Mouse (Mus musculus): ENCODE measurements at regions not wholly inside any gene's neighbourhood (a gene's known extent, or its start where the extent isn't known, plus 50 kb on each side); places are given as distances from the start of the nearest gene placed in this dataset.

- no peak overlapping the region for H3K27ac ChIP-seq (replicated peaks; ENCODE audit: low read depth, low read length)
- no peak overlapping the region for H3K4me3 ChIP-seq (ENCODE audit: insufficient read depth, low read depth, low read length)
- H3K4me1 ChIP-seq (ENCODE audit: control insufficient read depth, insufficient read depth, insufficient read length, low read length): no peaks in the 10 kb centered on the region
These were observed 225.7 kb upstream of the Klhl29 start for GRCm38 (mm10) chr12:5601084-5601654.

- H3K27ac ChIP-seq (replicated peaks; ENCODE audit: low read depth, low read length): no peak overlapping the region
- no peaks in the 10 kb centered on the region for H3K4me1 ChIP-seq (ENCODE audit: control insufficient read depth, insufficient read depth, insufficient read length, low read length)
- no peak overlapping the region for H3K4me3 ChIP-seq (ENCODE audit: insufficient read depth, low read depth, low read length)
These were observed 223.9 kb upstream of the Klhl29 start for GRCm38 (mm10) chr12:5599426-5599825.

- no peak overlapping the region for H3K4me3 ChIP-seq (ENCODE audit: insufficient read depth, low read depth, low read length)
- no peaks in the 10 kb centered on the region for H3K4me1 ChIP-seq (ENCODE audit: control insufficient read depth, insufficient read depth, insufficient read length, low read length)
- H3K27ac ChIP-seq (replicated peaks; ENCODE audit: low read depth, low read length): no peak overlapping the region
These were observed 223.5 kb upstream of the Klhl29 start for GRCm38 (mm10) chr12:5598961-5599360.

GRCm38 (mm10) chr12:5572831-5573230 is 197.3 kb upstream of the Klhl29 start:
- no peak overlapping the region for H3K4me3 ChIP-seq (ENCODE audit: insufficient read depth, low read depth, low read length)
- no peaks in the 10 kb centered on the region for H3K4me1 ChIP-seq (ENCODE audit: control insufficient read depth, insufficient read depth, insufficient read length, low read length)
- H3K27ac ChIP-seq (replicated peaks; ENCODE audit: low read depth, low read length): no peak overlapping the region

GRCm38 (mm10) chr12:5568941-5569340 is 193.5 kb upstream of the Klhl29 start:
- no peak overlapping the region for H3K4me3 ChIP-seq (ENCODE audit: insufficient read depth, low read depth, low read length)
- H3K4me1 ChIP-seq (ENCODE audit: control insufficient read depth, insufficient read depth, insufficient read length, low read length): no peaks in the 10 kb centered on the region

GRCm38 (mm10) chr12:5566231-5566630 is 190.7 kb upstream of the Klhl29 start:
- no peak overlapping the region for H3K4me3 ChIP-seq (ENCODE audit: insufficient read depth, low read depth, low read length)
- no peak overlapping the region for H3K27ac ChIP-seq (replicated peaks; ENCODE audit: low read depth, low read length)
- no peaks in the 10 kb centered on the region for H3K4me1 ChIP-seq (ENCODE audit: control insufficient read depth, insufficient read depth, insufficient read length, low read length)

More at GRCm38 (mm10) chr12:5568941-5569340, 193.5 kb upstream of the Klhl29 start:
- H3K27ac ChIP-seq (replicated peaks; ENCODE audit: low read depth, low read length): no peak overlapping the region

GRCm38 (mm10) chr12:5552607-5553006 is 177.1 kb upstream of the Klhl29 start:
- Histone ChIP-seq H3K27ac (replicated peaks; ENCODE audit: low read depth, low read length) (no peak overlapping the region), H3K4me1 (ENCODE audit: control insufficient read depth, insufficient read depth, insufficient read length, low read length) (no peaks in the 10 kb centered on the region), H3K4me3 (ENCODE audit: insufficient read depth, low read depth, low read length) (no peak overlapping the region)

- Histone ChIP-seq H3K4me3 (ENCODE audit: insufficient read depth, low read depth, low read length) (no peak overlapping the region), H3K27ac (replicated peaks; ENCODE audit: low read depth, low read length) (no peak overlapping the region), H3K4me1 (ENCODE audit: control insufficient read depth, insufficient read depth, insufficient read length, low read length) (no peaks in the 10 kb centered on the region)
These were observed 176.4 kb upstream of the Klhl29 start for GRCm38 (mm10) chr12:5551901-5552300.

GRCm38 (mm10) chr12:5549796-5550195 is 174.3 kb upstream of the Klhl29 start:
- H3K4me3 ChIP-seq (ENCODE audit: insufficient read depth, low read depth, low read length): no peak overlapping the region

GRCm38 (mm10) chr12:5547698-5548097 is 172.2 kb upstream of the Klhl29 start:
- Histone ChIP-seq H3K4me3 (ENCODE audit: insufficient read depth, low read depth, low read length) (no peak overlapping the region), H3K4me1 (ENCODE audit: control insufficient read depth, insufficient read depth, insufficient read length, low read length) (no peaks in the 10 kb centered on the region), H3K27ac (replicated peaks; ENCODE audit: low read depth, low read length) (no peak overlapping the region)

More at GRCm38 (mm10) chr12:5549796-5550195, 174.3 kb upstream of the Klhl29 start:
- no peaks in the 10 kb centered on the region for H3K4me1 ChIP-seq (ENCODE audit: control insufficient read depth, insufficient read depth, insufficient read length, low read length)
- no peak overlapping the region for H3K27ac ChIP-seq (replicated peaks; ENCODE audit: low read depth, low read length)

GRCm38 (mm10) chr12:5542701-5543100 is 167.2 kb upstream of the Klhl29 start:
- Histone ChIP-seq H3K27ac (replicated peaks; ENCODE audit: low read depth, low read length) (no peak overlapping the region), H3K4me3 (ENCODE audit: insufficient read depth, low read depth, low read length) (no peak overlapping the region), H3K4me1 (ENCODE audit: control insufficient read depth, insufficient read depth, insufficient read length, low read length) (no peaks in the 10 kb centered on the region)

GRCm38 (mm10) chr12:5496299-5496698 is 120.8 kb upstream of the Klhl29 start:
- Histone ChIP-seq H3K27ac (replicated peaks; ENCODE audit: low read depth, low read length) (no peak overlapping the region), H3K4me3 (ENCODE audit: insufficient read depth, low read depth, low read length) (no peak overlapping the region), H3K4me1 (ENCODE audit: control insufficient read depth, insufficient read depth, insufficient read length, low read length) (no peaks in the 10 kb centered on the region)

- no peaks in the 10 kb centered on the region for H3K4me1 ChIP-seq (ENCODE audit: control insufficient read depth, insufficient read depth, insufficient read length, low read length)
- no peak overlapping the region for H3K4me3 ChIP-seq (ENCODE audit: insufficient read depth, low read depth, low read length)
- H3K27ac ChIP-seq (replicated peaks; ENCODE audit: low read depth, low read length): no peak overlapping the region
These were observed 119.4 kb upstream of the Klhl29 start for GRCm38 (mm10) chr12:5494657-5495512.

GRCm38 (mm10) chr12:5464250-5464899 is 88.9 kb upstream of the Klhl29 start:
- H3K4me1 ChIP-seq (ENCODE audit: control insufficient read depth, insufficient read depth, insufficient read length, low read length): no peaks in the 10 kb centered on the region
- no peak overlapping the region for H3K27ac ChIP-seq (replicated peaks; ENCODE audit: low read depth, low read length)

GRCm38 (mm10) chr12:5453157-5453556 is 77.7 kb upstream of the Klhl29 start:
- Histone ChIP-seq H3K4me1 (ENCODE audit: control insufficient read depth, insufficient read depth, insufficient read length, low read length) (no peaks in the 10 kb centered on the region), H3K27ac (replicated peaks; ENCODE audit: low read depth, low read length) (no peak overlapping the region), H3K4me3 (ENCODE audit: insufficient read depth, low read depth, low read length) (no peak overlapping the region)

More at GRCm38 (mm10) chr12:5464250-5464899, 88.9 kb upstream of the Klhl29 start:
- no peak overlapping the region for H3K4me3 ChIP-seq (ENCODE audit: insufficient read depth, low read depth, low read length)
